Mouse (Mus musculus) embryonic facial prominence, embryonic 12.5 days (tissue): Measurements from ENCODE around the gene Tdp2. TPM values are rescaled to one million over a fixed set of nuclear protein-coding genes. Genes with fewer than 3 reads are reported as not detected.

ENCODE experiments used
- ATAC-seq: fragments of 200-750 bp; cut with Nextera tagmentation; 2 replicates; pipeline ENCODE4 v1.8.0; 2017; ENCODE audit not compliant: insufficient number of reproducible peaks, insufficient read depth, low FRiP score, low TSS enrichment
- H3K27ac ChIP-seq: fragments of 300-500 bp; sonication (generic); 2 replicates; pipeline ENCODE4 v1.5.1; 2016; ENCODE audit warnings: mild to moderate bottlenecking
- H3K27me3 ChIP-seq: fragments of 300-500 bp; sonication (generic); 2 replicates; pipeline ENCODE4 v1.6.1; 2016; ENCODE audit warnings: mild to moderate bottlenecking, moderate library complexity
- H3K36me3 ChIP-seq: fragments of 300-500 bp; sonication (generic); 2 replicates; pipeline ENCODE4 v1.6.1; 2016; ENCODE audit warnings: mild to moderate bottlenecking
- H3K4me1 ChIP-seq: fragments of 300-500 bp; sonication (generic); 2 replicates; pipeline ENCODE4 v1.6.1; 2016
- H3K4me2 ChIP-seq: fragments of 300-500 bp; sonication (generic); replicated peaks from 2 replicates; pipeline ENCODE4 v1.6.1; 2016; ENCODE audit warnings: mild to moderate bottlenecking, moderate library complexity
- H3K4me3 ChIP-seq: fragments of 300-500 bp; sonication (generic); 2 replicates; pipeline ENCODE4 v1.5.1; 2016; ENCODE audit warnings: mild to moderate bottlenecking
- H3K9ac ChIP-seq: fragments of 300-500 bp; sonication (generic); 2 replicates; pipeline ENCODE4 v1.6.1; 2016; ENCODE audit warnings: mild to moderate bottlenecking, moderate library complexity
- H3K9me3 ChIP-seq: fragments of 300-500 bp; sonication (generic); 2 replicates; pipeline ENCODE4 v1.6.1; 2016; ENCODE audit warnings: mild to moderate bottlenecking, moderate library complexity
- WGBS: fragments of 180-500 bp; shearing (Covaris S2); methylation state at CpG from one replicate; pipeline ENCODE4 v1.1.7; 2016; 5-methylcytosine and 5-hydroxymethylcytosine counted together
- polyA plus RNA-seq: library from polyadenylated mRNA; unstranded; fragments of >200 nt; fragmentation: Nextera tagmentation; extraction: Ambion mirVana; gene quantifications from 2 replicates; pipeline ENCODE4 v1.2.1, GENCODE M21; 2016

Gene Tdp2
- polyA plus RNA-seq, result 67.6 and 71.4 TPM in 2 replicates

DNA sequence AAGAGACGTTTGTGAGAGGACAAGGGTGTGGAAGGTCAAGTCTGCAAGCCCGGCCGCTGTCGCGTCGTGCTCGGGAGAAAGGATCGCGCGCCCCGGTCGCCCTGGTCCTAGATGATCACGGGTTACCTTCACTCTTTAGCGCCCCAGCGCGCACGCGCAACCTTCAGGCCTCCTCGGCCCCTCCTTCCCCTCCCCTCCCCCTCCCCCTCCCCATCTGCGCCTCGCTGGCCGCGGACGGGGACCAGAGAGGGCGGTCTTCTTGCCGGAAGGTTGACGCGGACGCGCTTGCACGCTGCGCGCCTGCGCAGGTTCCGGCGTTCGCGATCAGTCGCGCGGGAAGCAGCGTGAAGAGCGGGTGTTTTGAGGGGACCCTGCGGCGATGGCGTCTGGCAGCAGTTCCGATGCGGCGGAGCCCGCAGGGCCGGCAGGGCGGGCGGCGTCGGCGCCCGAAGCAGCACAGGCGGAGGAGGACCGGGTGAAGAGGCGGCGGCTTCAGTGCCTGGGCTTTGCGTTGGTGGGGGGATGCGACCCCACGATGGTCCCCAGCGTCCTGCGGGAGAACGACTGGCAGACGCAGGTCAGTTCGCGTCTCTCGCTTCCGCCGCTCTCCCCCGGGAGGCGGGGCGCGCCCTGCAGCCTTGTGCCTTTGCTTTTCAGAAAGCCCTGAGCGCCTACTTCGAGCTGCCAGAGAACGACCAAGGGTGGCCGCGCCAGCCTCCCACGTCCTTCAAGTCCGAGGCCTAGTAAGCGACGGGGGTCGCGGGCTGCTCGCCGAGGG lies at the start of gene Tdp2, which contains the start of gene Acot13:
Tdp2 (plus strand) TSS at position 327 of the 778 bp plus-strand sequence.
Acot13 (minus strand) TSS at position 188 of the 778 bp plus-strand sequence.
- no peaks in the 10 kb centered on the region for H3K36me3 ChIP-seq

DNA sequence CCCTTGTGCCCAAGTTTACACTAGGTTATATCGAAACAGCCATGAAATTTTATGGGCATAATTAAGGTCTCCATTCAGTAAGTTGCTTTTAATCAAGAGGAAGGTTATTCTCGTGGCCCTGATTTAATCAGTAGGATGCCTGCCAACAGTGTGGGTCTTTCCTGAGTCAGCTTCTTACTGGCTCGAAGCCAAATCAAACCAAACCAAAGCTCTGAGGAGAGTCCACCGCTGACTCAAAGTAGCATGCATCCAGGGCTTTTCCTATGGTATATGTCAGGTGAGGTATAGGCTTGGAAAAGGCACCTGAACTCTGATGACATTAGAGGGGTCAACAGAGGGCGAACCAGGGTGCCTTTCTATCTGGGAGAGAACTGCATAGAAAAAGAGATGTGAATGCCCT lies 49.6 kb upstream of the Tdp2 start:
- no peaks in the 10 kb centered on the region for H3K4me1 ChIP-seq
- H3K9ac ChIP-seq, result no peak overlapping the region
- no peaks in the 10 kb centered on the region for H3K9me3 ChIP-seq
- no peak overlapping the region for H3K4me2 ChIP-seq
- H3K36me3 ChIP-seq, result no peaks in the 10 kb centered on the region
- no peak for ATAC-seq
- H3K27ac ChIP-seq, result no peak overlapping the region
- no peaks in the 10 kb centered on the region for H3K27me3 ChIP-seq
- H3K4me3 ChIP-seq, result no peak overlapping the region
- 66% methylated on average over 5 of the region's 5 CpGs for WGBS

More for the DNA sequence above, at the start of gene Tdp2, which contains the start of gene Acot13:
- peaks cover 13% of the 10 kb centered on the region for H3K4me1 ChIP-seq
- H3K9ac ChIP-seq, result peak within 1 kb of the TSS; percentile 94
- H3K27ac ChIP-seq, result peak within 1 kb of the TSS; percentile 94
- whole genome bisulfite sequencing, result under 1% methylated on average over 89 of the region's 90 CpGs
- no peaks in the 10 kb centered on the region for H3K9me3 ChIP-seq
- no peaks in the 10 kb centered on the region for H3K27me3 ChIP-seq
- H3K4me2 ChIP-seq, result peak within 1 kb of the TSS; percentile 85
- H3K4me3 ChIP-seq, result peak within 1 kb of the TSS; percentile 95
- ATAC-seq, result peak; percentile 93

DNA sequence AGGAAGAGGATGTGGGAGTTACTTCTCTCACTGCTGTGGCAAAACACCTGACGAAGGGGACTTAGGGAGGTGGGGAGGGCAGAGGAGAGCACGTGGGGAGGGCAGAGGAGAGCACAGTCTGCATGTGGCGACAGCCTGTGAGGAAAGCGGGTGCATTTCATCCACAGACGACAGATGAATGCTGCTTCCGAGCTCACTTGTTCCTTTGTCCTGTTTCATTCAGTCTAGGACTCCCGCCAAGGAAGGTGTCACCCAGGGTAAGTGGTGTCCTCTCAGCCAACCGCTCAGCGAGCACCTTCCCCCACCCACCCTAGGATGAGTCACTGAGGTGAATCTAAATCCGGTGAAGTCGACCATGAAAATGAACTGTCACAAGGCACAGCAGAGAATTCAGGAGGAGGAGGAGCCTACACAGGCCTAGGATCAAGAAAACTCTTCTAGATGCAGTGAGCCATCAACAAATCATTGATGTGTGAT lies 45.4 kb upstream of the Tdp2 start:
- H3K9me3 ChIP-seq, result no peaks in the 10 kb centered on the region
- no peak overlapping the region for H3K27ac ChIP-seq
- no peak overlapping the region for H3K4me3 ChIP-seq
- H3K9ac ChIP-seq, result no peak overlapping the region
- no peak overlapping the region for H3K4me2 ChIP-seq
- H3K36me3 ChIP-seq, result no peaks in the 10 kb centered on the region
- 58% methylated on average over 11 of the region's 11 CpGs for WGBS
- H3K4me1 ChIP-seq, result no peaks in the 10 kb centered on the region
- no peaks in the 10 kb centered on the region for H3K27me3 ChIP-seq
- no peak for ATAC-seq

DNA sequence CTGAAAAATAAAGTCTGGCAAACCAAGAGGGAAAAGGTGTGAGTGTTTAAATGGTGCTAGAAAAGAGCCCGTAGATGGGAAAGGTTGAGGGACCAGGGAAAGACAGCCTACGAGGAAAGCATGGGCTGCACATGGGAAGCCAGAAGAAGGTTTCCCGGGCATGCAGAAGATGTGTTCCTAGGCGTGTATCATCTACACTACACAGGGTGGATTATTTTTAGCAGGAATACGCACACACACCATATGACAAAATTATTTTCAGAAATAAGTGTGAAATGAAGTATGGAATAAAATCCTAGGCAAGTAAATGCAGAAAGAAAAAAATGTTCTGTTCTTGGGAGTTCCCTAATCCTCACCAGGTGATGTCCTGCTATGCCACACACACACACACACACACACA lies 44.0 kb upstream of the Tdp2 start:
- no peak overlapping the region for H3K4me3 ChIP-seq
- ATAC-seq, result no peak
- no peaks in the 10 kb centered on the region for H3K36me3 ChIP-seq
- H3K4me2 ChIP-seq, result no peak overlapping the region
- no peak overlapping the region for H3K27ac ChIP-seq
- 87% methylated on average over 5 of the region's 5 CpGs for WGBS
- no peaks in the 10 kb centered on the region for H3K4me1 ChIP-seq
- no peak overlapping the region for H3K9ac ChIP-seq
- H3K27me3 ChIP-seq, result no peaks in the 10 kb centered on the region
- H3K9me3 ChIP-seq, result no peaks in the 10 kb centered on the region

DNA sequence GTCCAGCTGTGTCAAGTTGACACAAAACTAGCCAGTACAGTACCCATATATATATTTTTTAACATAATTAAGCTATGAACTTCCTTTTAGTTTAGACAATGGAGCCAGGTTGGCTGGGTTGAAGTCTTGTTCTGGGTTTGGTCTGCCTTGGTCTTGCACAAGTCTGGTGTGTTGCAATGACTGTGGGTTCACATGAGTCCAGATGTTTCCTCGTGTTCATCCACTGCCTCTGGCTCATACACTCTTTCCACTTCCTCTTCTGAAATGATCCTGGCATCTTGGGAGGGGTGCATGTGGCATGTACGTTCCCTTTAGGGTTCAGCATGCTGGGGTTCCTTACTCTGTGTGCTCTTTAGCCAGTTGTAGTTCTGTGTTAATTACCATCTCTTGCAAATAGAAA lies 40.1 kb upstream of the Tdp2 start:
- no peak overlapping the region for H3K4me2 ChIP-seq
- no peaks in the 10 kb centered on the region for H3K9me3 ChIP-seq
- H3K4me1 ChIP-seq, result no peaks in the 10 kb centered on the region
- no peaks in the 10 kb centered on the region for H3K27me3 ChIP-seq
- H3K36me3 ChIP-seq, result no peaks in the 10 kb centered on the region
- H3K4me3 ChIP-seq, result no peak overlapping the region
- H3K9ac ChIP-seq, result no peak overlapping the region
- ATAC-seq, result no peak
- 73% methylated on average over 2 of the region's 2 CpGs for WGBS
- no peak overlapping the region for H3K27ac ChIP-seq

DNA sequence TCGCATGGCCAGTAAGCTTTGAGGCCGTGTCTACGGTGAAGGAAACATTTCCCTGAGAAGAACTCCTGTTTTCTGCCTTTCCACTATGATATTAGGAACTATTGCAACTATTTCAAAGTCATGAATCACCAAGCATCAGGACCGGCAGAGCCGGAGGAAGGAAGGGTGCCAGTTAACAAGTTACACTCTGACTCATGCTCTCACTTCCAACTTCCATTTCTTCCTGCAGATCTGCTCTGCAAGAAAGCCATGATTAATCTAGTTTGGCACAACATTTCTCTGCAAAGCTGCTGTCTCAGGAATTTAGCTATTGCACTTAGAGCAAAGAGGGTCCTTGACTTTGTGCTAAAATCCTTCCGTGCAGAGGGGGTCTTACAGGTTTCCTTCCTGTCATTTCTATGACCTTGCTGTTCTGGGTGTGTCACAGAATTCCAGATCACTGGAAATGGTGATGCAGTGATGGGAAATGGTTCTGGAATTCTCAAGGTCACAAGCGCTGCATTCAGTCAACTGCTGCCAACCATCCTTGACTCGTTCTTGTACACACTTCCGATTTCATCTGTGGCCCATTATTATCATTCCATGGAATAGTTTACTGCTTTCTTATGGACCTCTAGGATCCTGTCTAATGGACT lies 39.0 kb upstream of the Tdp2 start:
- Histone ChIP-seq H3K4me1 (no peaks in the 10 kb centered on the region), H3K27me3 (no peaks in the 10 kb centered on the region), H3K9ac (no peak overlapping the region), H3K36me3 (no peaks in the 10 kb centered on the region), H3K27ac (no peak overlapping the region), H3K4me3 (no peak overlapping the region), H3K9me3 (no peaks in the 10 kb centered on the region), H3K4me2 (no peak overlapping the region)
- 92% methylated on average over 9 of the region's 9 CpGs for WGBS
- ATAC-seq, result no peak

DNA sequence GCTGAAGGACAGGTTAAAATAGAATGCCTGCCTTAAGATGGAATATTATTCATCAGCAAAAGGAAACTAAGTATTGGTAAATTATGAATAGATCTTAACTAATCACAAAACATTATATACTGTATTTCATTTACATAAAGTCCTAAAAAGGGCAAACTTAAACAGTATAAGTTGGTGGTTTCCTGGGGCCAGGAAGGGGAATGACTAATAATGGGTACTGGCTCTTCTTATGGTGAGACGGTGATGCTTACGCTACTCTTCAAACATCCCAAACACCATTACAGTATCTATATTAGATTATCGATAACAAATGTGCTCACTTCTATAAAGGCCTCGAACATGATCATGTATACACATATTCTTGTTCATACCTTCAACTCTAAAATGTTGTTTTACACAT lies 32.8 kb upstream of the Tdp2 start:
- Histone ChIP-seq H3K27me3 (no peaks in the 10 kb centered on the region), H3K36me3 (no peaks in the 10 kb centered on the region), H3K27ac (no peak overlapping the region), H3K4me1 (peaks cover 6% of the 10 kb centered on the region), H3K4me3 (no peak overlapping the region), H3K4me2 (no peak overlapping the region), H3K9me3 (no peaks in the 10 kb centered on the region), H3K9ac (no peak overlapping the region)
- ATAC-seq, result no peak
- 96% methylated on average over 4 of the region's 4 CpGs for WGBS

DNA sequence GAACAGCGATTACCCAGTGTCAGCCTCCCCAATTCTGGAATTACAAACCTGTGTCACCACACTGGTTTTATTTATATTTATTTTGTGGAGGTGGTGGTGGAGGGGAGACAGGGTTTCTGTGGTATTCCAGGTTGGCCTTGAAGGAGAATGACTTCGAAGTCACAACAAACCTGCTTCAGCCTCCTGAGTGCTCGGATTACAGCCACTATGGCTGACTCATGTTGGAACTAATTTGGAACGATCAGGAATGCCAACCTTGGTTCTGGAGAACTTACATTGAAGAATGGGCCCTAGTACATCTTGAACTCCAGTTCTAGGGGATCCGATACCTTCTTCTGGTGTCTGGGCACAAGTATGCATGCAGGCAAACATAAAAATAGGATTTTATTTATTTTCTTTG lies 32.1 kb upstream of the Tdp2 start:
- Histone ChIP-seq H3K27me3 (no peaks in the 10 kb centered on the region), H3K4me3 (peak overlapping the region; percentile 94; the same call in 1 of the 2 replicates)
- WGBS, result 64% methylated on average over 5 of the region's 5 CpGs

DNA sequence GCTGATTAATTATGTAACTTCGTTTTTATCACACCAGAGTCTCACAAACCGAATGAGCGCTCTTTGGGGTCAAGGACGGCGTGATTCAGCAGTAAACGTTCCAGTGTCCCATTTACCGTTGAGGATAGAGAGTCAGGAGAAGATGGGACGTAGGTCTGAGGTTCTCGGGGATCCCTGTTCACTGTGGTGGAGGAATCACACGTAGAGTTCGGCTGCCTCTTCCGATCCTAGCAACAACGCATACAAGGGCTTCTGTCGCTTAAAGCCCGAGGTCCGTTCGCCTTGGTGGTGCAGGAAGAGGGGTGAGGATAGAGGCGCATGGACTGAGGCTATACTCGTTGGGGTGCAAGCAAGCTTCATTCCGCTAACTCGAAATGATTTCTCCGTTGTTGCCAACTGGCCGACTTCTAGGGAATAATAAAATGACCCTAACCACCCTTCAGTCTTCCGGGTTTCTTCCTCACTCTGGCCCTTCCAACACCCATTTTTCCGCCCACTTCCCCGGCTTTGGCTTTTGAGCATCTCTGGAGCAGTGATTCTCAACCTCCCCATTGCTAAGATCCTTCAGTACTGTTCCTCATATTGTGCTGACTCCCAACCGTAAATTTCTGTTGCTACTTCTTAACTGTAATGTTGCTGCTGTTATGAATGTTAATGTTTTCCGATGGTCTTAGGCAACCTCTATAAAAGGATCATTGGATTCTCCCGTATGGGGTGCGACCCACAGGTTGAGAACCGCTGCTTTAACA lies 31.4 kb upstream of the Tdp2 start:
- peak overlapping the region; percentile 38 for H3K9ac ChIP-seq
- peak overlapping the region; percentile 77 for H3K27ac ChIP-seq
- H3K4me1 ChIP-seq, result peaks cover 13% of the 10 kb centered on the region
- ATAC-seq, result peak; percentile 45; the same call in 1 of the 2 replicates
- WGBS, result 1% methylated on average over 31 of the region's 31 CpGs
- no peaks in the 10 kb centered on the region for H3K9me3 ChIP-seq
- H3K4me3 ChIP-seq, result peak overlapping the region; percentile 94
- peak overlapping the region; percentile 89 for H3K4me2 ChIP-seq
- no peaks in the 10 kb centered on the region for H3K36me3 ChIP-seq
- H3K27me3 ChIP-seq, result no peaks in the 10 kb centered on the region

More for the DNA sequence above, 32.1 kb upstream of the Tdp2 start:
- Histone ChIP-seq H3K4me1 (peaks cover 10% of the 10 kb centered on the region), H3K9ac (no peak overlapping the region), H3K36me3 (no peaks in the 10 kb centered on the region), H3K27ac (no peak overlapping the region), H3K9me3 (no peaks in the 10 kb centered on the region), H3K4me2 (peak overlapping the region; percentile 89)
- ATAC-seq, result no peak

DNA sequence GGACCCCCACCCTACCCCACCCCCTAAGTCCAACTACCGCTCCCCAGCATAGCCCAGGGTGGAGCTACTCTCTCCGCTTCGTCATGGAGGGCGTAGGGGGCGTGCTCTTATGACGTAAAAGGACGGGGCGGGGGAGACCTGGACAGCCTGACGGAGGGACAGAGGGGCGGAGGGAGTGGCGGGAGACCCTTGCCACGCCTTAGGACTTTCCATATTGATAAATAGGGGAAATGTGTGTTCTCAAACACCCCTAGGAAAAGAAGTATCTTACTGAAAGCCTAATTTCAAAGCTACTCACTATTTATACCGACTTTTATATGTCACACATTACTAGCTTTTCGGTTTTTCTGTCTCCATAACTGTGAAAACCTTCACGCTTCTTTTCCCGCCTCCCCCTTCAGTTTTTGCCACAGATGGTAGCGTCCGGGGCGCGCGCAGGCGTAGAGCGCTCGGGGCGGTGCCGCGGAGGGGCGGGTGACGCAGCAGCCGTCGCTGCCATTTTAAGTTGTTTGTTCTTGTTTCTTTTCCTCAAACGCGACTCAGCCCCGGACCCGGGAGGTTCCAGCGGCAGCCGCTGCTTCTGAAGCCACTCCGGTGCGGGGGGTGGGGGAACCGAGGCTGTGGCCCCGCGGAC lies 30.7 kb upstream of the Tdp2 start:
- H3K27ac ChIP-seq, result peak overlapping the region; percentile 99
- peak overlapping the region; percentile 92 for H3K9ac ChIP-seq
- H3K4me1 ChIP-seq, result peaks cover 13% of the 10 kb centered on the region
- no peaks in the 10 kb centered on the region for H3K9me3 ChIP-seq
- peak overlapping the region; percentile 94 for H3K4me3 ChIP-seq
- peak overlapping the region; percentile 89 for H3K4me2 ChIP-seq
- under 1% methylated on average over 42 of the region's 42 CpGs for WGBS
- H3K36me3 ChIP-seq, result no peaks in the 10 kb centered on the region
- H3K27me3 ChIP-seq, result no peaks in the 10 kb centered on the region
- peak; percentile 97 for ATAC-seq

DNA sequence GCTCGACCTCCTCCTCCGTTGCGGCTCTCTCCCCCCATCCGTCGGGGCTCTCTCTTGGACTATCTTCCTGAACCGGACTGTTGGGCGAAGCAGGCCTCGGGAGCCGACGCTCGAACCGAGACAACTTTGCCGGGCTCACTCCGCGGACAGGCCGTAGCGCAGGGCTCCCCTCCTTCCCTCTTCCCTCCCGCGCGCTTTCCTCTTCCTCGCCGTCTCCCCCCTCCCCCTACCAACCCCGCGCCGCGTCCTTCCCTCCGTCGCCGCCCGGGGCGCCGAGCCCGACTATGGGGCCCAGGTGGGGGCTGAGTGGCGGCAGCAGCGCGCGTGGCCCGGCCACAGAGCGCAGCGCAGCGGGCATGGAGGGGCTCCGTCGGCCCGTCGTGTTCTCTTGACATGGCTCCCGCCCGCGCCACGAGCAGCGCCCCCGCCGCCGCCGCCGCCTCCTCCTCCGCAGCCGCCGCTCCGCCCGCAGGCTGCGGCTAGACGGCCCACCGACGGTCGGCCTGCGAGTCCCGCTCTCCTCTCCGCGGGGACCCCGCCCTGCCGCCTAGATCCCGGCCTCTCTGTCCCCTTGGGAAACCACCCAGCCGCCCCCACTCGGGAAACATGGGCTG lies 30.1 kb upstream of the Tdp2 start, which contains the start of gene BC005537:
BC005537 (plus strand) TSS at position 350 of the 614 bp plus-strand sequence.
- peaks cover 3% of the 10 kb centered on the region; the same call in 1 of the 2 replicates for H3K36me3 ChIP-seq
- peak within 1 kb of the TSS; percentile 92 for H3K9ac ChIP-seq
- under 1% methylated on average over 66 of the region's 74 CpGs for WGBS
- H3K4me2 ChIP-seq, result peak within 1 kb of the TSS; percentile 89
- no peaks in the 10 kb centered on the region for H3K9me3 ChIP-seq
- H3K4me1 ChIP-seq, result peaks cover 13% of the 10 kb centered on the region
- peak within 1 kb of the TSS; percentile 99 for H3K27ac ChIP-seq
- no peaks in the 10 kb centered on the region for H3K27me3 ChIP-seq
- ATAC-seq, result peak; percentile 58
- peak within 1 kb of the TSS; percentile 94 for H3K4me3 ChIP-seq
